10 mouse cellular contexts compared by ENCODE assay signal in genomic region chr11:97445999-97446511, GRCm38 (mm10). TPM values are rescaled to one million over a fixed set of nuclear protein-coding genes. Genes with fewer than 3 reads are reported as not detected.
DNase-seq lines count a peak whose midpoint lies in the region; ATAC-seq and TF ChIP-seq lines count a peak whose summit lies in the region.
"Had no signal": no experiment of that assay in that cellular context is flagged by ENCODE, and none has a peak within 500 bp of the region (broad histone marks: within the 10 kb centered on the region; RNA-seq: fewer than 3 reads in every experiment).

No protein-coding gene starts in this region.

- peaks cover 20% of the 10 kb centered on the region; the same call in 1 of the 2 replicates for H3K36me3 ChIP-seq in intestine, embryonic 15.5 days
- H3K36me3 ChIP-seq in intestine, postnatal 0 days (ENCODE audit: control insufficient read depth, insufficient read depth), result peaks cover 30% of the 10 kb centered on the region; the same call in 1 of the 2 replicates
- peaks cover 48% of the 10 kb centered on the region for H3K36me3 ChIP-seq in limb, embryonic 12.5 days

- no peak overlapping the region for H3K9ac ChIP-seq in intestine, embryonic 15.5 days
- no peak overlapping the region for H3K9ac ChIP-seq in intestine, postnatal 0 days (ENCODE audit: low read depth, low read length)
- H3K9ac ChIP-seq in limb, embryonic 12.5 days (replicated peaks), result no peak overlapping the region
- H3K9ac ChIP-seq: forebrain, embryonic 15.5 days had no signal

- WGBS in intestine, embryonic 15.5 days, result 38% methylated on average over 4 of the region's 4 CpGs
- WGBS in intestine, postnatal 0 days, result 41% methylated on average over 4 of the region's 4 CpGs
- WGBS in limb, embryonic 12.5 days, result 70% methylated on average over 4 of the region's 4 CpGs

- no peaks in the 10 kb centered on the region for H3K9me3 ChIP-seq in intestine, embryonic 15.5 days
- no peaks in the 10 kb centered on the region for H3K9me3 ChIP-seq in intestine, postnatal 0 days (ENCODE audit: control insufficient read depth)
- H3K9me3 ChIP-seq in limb, embryonic 12.5 days, result no peaks in the 10 kb centered on the region
- H3K9me3 ChIP-seq: forebrain, embryonic 15.5 days had no signal

- H3K4me3 ChIP-seq in intestine, embryonic 15.5 days (replicated peaks), result no peak overlapping the region
- H3K4me3 ChIP-seq in intestine, postnatal 0 days (ENCODE audit: low read depth, low read length), result no peak overlapping the region
- no peak overlapping the region for H3K4me3 ChIP-seq in limb, embryonic 12.5 days (replicated peaks)
- H3K4me3 ChIP-seq: forebrain, embryonic 15.5 days had no signal

- H3K27me3 ChIP-seq in intestine, embryonic 15.5 days (replicated peaks), result no peaks in the 10 kb centered on the region
- H3K27me3 ChIP-seq in intestine, postnatal 0 days (replicated peaks; ENCODE audit: control insufficient read depth, insufficient read depth, low read length), result no peaks in the 10 kb centered on the region
- H3K27me3 ChIP-seq in limb, embryonic 12.5 days, result peaks cover 3% of the 10 kb centered on the region; the same call in 1 of the 2 replicates
- H3K27me3 ChIP-seq: forebrain, embryonic 15.5 days had no signal

- no peak overlapping the region for H3K4me2 ChIP-seq in intestine, embryonic 15.5 days (replicated peaks)
- H3K4me2 ChIP-seq in intestine, postnatal 0 days (replicated peaks; ENCODE audit: low read depth), result no peak overlapping the region
- H3K4me2 ChIP-seq in limb, embryonic 12.5 days, result no peak overlapping the region
- H3K4me2 ChIP-seq: forebrain, embryonic 15.5 days had no signal

- no peak for TF ChIP-seq CTCF in intestine, postnatal 0 days (IDR thresholded peaks at IDR 0.05; ENCODE audit: low read depth)

- DNase-seq in c-Kit-positive CD71-positive TER-119-negative erythroid progenitor cells, embryonic 14.5 days (ENCODE audit: low read depth), result peak; percentile 97
- peak; percentile 64 to 71 for DNase-seq in spleen, postnatal 36 days (ENCODE audit: low spot score in 2 of 2)
- DNase-seq in gastrocnemius, adult 8-10 months (ENCODE audit: low spot score in 2 of 2), result no peak
- no peak for DNase-seq in frontal cortex, adult 2 months (ENCODE audit: extremely low spot score in 1 of 2, low spot score in 1 of 2)

- peaks cover 37% of the 10 kb centered on the region for H3K4me1 ChIP-seq in intestine, embryonic 15.5 days (replicated peaks)
- peaks cover 8% of the 10 kb centered on the region; the same call in 1 of the 2 replicates for H3K4me1 ChIP-seq in intestine, postnatal 0 days (replicated peaks; ENCODE audit: control insufficient read depth, insufficient read depth, low read length)
- H3K4me1 ChIP-seq in limb, embryonic 12.5 days (replicated peaks), result peaks cover 42% of the 10 kb centered on the region

- H3K27ac ChIP-seq in intestine, embryonic 15.5 days, result no peak overlapping the region
- H3K27ac ChIP-seq in intestine, postnatal 0 days (ENCODE audit: low read depth, low read length), result no peak overlapping the region
- 0 out of 2 replicates have a peak overlapping the region, but pooled peaks have one; percentile 18 for H3K27ac ChIP-seq in limb, embryonic 12.5 days
- H3K27ac ChIP-seq: forebrain, embryonic 15.5 days had no signal

- peak; percentile 22; the same call in 1 of the 2 replicates for ATAC-seq in intestine, embryonic 15.5 days
- no peak for ATAC-seq in intestine, postnatal 0 days
- ATAC-seq in limb, embryonic 12.5 days (ENCODE audit: insufficient number of reproducible peaks, insufficient read depth, low FRiP score, low TSS enrichment, low read depth), result no peak
- ATAC-seq: activated CD4-positive, CD25-positive, alpha-beta regulatory T cell, adult 4 months; forebrain, embryonic 15.5 days had no signal

RNA-seq across cellular contexts. Expression of gene Arhgap23, which starts 30.7 kb away (rescaled TPM):
- polyA plus RNA-seq in intestine, embryonic 15.5 days (2015; fragmentation: Nextera tagmentation; extraction: Ambion mirVana), result 4.2 and 4.6 TPM in 2 replicates
- 3.5 and 4.6 TPM in 2 replicates for polyA plus RNA-seq in intestine, postnatal 0 days (2015; fragmentation: Nextera tagmentation; extraction: Ambion mirVana)
- 7.3 and 7.4 TPM in 2 replicates for polyA plus RNA-seq in limb, embryonic 12.5 days (2016; fragmentation: Nextera tagmentation; extraction: Ambion mirVana)
- 1 to 10 TPM; 3.4 to 5.2 (median 4.5) TPM for total RNA-seq in gastrocnemius, adult 8-10 months (2022)
- polyA plus RNA-seq in frontal cortex, adult 2 months (2012; rRNA removed), result 53.4 and 64.2 TPM in 2 replicates
- polyA plus RNA-seq: activated CD4-positive, CD25-positive, alpha-beta regulatory T cell, adult 4 months had no signal

RNA-seq across cellular contexts. Expression of gene 4933428G20Rik, which starts 54.1 kb away (rescaled TPM):
- polyA plus RNA-seq in intestine, embryonic 15.5 days (2015; fragmentation: Nextera tagmentation; extraction: Ambion mirVana), result 0.47 and 0.55 TPM in 2 replicates
- polyA plus RNA-seq in intestine, postnatal 0 days (2015; fragmentation: Nextera tagmentation; extraction: Ambion mirVana), result 0.10 and 0.21 TPM in 2 replicates
- polyA plus RNA-seq in limb, embryonic 12.5 days (2016; fragmentation: Nextera tagmentation; extraction: Ambion mirVana), result 0.36 and 1.4 TPM in 2 replicates
- not detected for total RNA-seq in gastrocnemius, adult 8-10 months (2022)
- polyA plus RNA-seq in frontal cortex, adult 2 months (2012; rRNA removed), result 0.13 and 0.24 TPM in 2 replicates
- total RNA-seq: heart, adult 8-10 months had no signal
- polyA plus RNA-seq: activated CD4-positive, CD25-positive, alpha-beta regulatory T cell, adult 4 months had no signal

Comparison
In these comparisons a context has a peak if more than half of its experiments do, and no peak if none do; other contexts are left out.
1. DNase-seq: peak in c-Kit-positive CD71-positive TER-119-negative erythroid progenitor cells, embryonic 14.5 days (single experiment) and spleen, postnatal 36 days (2 of 2); none in gastrocnemius, adult 8-10 months (0 of 2) and frontal cortex, adult 2 months (0 of 2).